Mouse (Mus musculus) embryonic facial prominence, embryonic 11.5 days (tissue): ENCODE results near the gene Spdef. TPM values are rescaled to one million over a fixed set of nuclear protein-coding genes. Genes with fewer than 3 reads are reported as not detected.

Experiments
- ATAC-seq: fragments of 200-750 bp; cut with Nextera tagmentation; replicated peaks from 2 replicates; pipeline ENCODE4 v1.8.0; 2017; ENCODE audit warnings: low read depth; ENCODE audit not compliant: insufficient number of reproducible peaks, low FRiP score, low TSS enrichment
- DNase-seq: peaks from one replicate; pipeline ENCODE4 v3.0.0-alpha.2; 2015; ENCODE audit warnings: low spot score
- H3K27ac ChIP-seq: fragments of 300-500 bp; sonication (generic); replicated peaks from 2 replicates; pipeline ENCODE4 v1.5.1; 2014; ENCODE audit warnings: mild to moderate bottlenecking, low read depth, low read length, control low read depth
- H3K27me3 ChIP-seq: fragments of 300-500 bp; sonication (generic); 2 replicates; pipeline ENCODE4 v1.6.1; 2014; ENCODE audit warnings: mild to moderate bottlenecking, low read length, moderate library complexity, mixed read lengths; ENCODE audit not compliant: control insufficient read depth, insufficient read depth
- H3K36me3 ChIP-seq: fragments of 300-500 bp; sonication (generic); replicated peaks from 2 replicates; pipeline ENCODE4 v1.6.1; 2014; ENCODE audit warnings: low read depth, mild to moderate bottlenecking, low read length, moderate library complexity, mixed read lengths; ENCODE audit not compliant: control insufficient read depth, insufficient read depth
- H3K4me1 ChIP-seq: fragments of 300-500 bp; sonication (generic); 2 replicates; pipeline ENCODE4 v1.6.1; 2014; ENCODE audit warnings: low read length, mixed read lengths; ENCODE audit not compliant: control insufficient read depth, insufficient read depth
- H3K4me2 ChIP-seq: fragments of 300-500 bp; sonication (generic); 2 replicates; pipeline ENCODE4 v1.6.1; 2014; ENCODE audit warnings: low read depth, mild to moderate bottlenecking, control low read depth, low read length, moderate library complexity
- H3K4me3 ChIP-seq: fragments of 300-500 bp; sonication (generic); 2 replicates; pipeline ENCODE4 v1.5.1; 2014; ENCODE audit warnings: low read depth, low read length, control low read depth
- H3K9ac ChIP-seq: fragments of 300-500 bp; sonication (generic); replicated peaks from 2 replicates; pipeline ENCODE4 v1.6.1; 2014; ENCODE audit warnings: mild to moderate bottlenecking, control low read depth, low read length
- H3K9me3 ChIP-seq: fragments of 300-500 bp; sonication (generic); replicated peaks from 2 replicates; pipeline ENCODE4 v1.6.1; 2016; ENCODE audit warnings: mild to moderate bottlenecking, low read length, inconsistent platforms, mixed read lengths; ENCODE audit not compliant: control insufficient read depth
- WGBS: fragments of 180-500 bp; shearing (Covaris S2); extraction: QIAGEN DNeasy Blood & Tissue Kit; methylation state at CpG from one replicate; pipeline ENCODE4 v1.1.7; 2014; 5-methylcytosine and 5-hydroxymethylcytosine counted together
- polyA plus RNA-seq: library from polyadenylated mRNA; unstranded; fragments of >200 nt; fragmentation: Nextera tagmentation; extraction: Ambion mirVana; gene quantifications from 2 replicates; pipeline ENCODE4 v1.2.1, GENCODE M21; 2014

Spdef gene
- polyA plus RNA-seq, 1 experiment from 2014 or later = not detected

DNA sequence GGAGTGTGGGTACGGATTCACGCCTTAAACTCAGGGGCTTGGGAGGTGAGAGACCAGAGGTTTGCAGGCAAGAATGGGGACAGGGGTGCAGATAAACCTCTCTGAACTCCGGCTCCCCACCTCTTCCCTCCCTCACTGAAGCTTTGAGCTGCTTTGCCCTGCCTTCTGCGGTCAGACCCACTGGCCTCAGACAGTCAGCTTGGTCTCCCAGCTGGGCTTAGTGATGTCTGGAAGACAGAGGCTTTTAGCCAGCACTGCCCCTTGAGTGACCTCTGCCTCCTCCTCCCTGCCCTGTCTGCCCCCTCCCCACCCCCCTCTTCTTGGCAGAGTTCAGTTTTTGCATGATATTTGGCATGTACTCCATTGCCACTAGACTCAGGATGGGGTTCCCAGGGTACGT is 42.4 kb downstream of the Spdef start:
- ATAC-seq (no peak), DNase-seq (no peak)
- H3K4me2 ChIP-seq = no peak overlapping the region
- H3K27ac ChIP-seq = no peak overlapping the region
- H3K9ac ChIP-seq = no peak overlapping the region
- 42% methylated on average over 5 of the region's 5 CpGs for WGBS
- no peak overlapping the region for H3K4me3 ChIP-seq
- no peaks in the 10 kb centered on the region for H3K9me3 ChIP-seq
- no peaks in the 10 kb centered on the region for H3K36me3 ChIP-seq
- H3K27me3 ChIP-seq = peaks cover 13% of the 10 kb centered on the region
- H3K4me1 ChIP-seq = peaks cover 8% of the 10 kb centered on the region

- Histone ChIP-seq H3K4me2 (peak overlapping the region; percentile 94), H3K36me3 (no peaks in the 10 kb centered on the region), H3K27ac (no peak overlapping the region), H3K9ac (peak overlapping the region; percentile 50), H3K9me3 (no peaks in the 10 kb centered on the region), H3K4me1 (peaks cover 8% of the 10 kb centered on the region), H3K27me3 (peaks cover 13% of the 10 kb centered on the region), H3K4me3 (peak overlapping the region; percentile 46)
- DNase-seq = no peak
- WGBS = 4% methylated on average over 11 of the region's 11 CpGs
- ATAC-seq = no peak
Observed at GRCm38 (mm10) chr17:27685550-27685913, 43.2 kb downstream of the Spdef start.

DNA sequence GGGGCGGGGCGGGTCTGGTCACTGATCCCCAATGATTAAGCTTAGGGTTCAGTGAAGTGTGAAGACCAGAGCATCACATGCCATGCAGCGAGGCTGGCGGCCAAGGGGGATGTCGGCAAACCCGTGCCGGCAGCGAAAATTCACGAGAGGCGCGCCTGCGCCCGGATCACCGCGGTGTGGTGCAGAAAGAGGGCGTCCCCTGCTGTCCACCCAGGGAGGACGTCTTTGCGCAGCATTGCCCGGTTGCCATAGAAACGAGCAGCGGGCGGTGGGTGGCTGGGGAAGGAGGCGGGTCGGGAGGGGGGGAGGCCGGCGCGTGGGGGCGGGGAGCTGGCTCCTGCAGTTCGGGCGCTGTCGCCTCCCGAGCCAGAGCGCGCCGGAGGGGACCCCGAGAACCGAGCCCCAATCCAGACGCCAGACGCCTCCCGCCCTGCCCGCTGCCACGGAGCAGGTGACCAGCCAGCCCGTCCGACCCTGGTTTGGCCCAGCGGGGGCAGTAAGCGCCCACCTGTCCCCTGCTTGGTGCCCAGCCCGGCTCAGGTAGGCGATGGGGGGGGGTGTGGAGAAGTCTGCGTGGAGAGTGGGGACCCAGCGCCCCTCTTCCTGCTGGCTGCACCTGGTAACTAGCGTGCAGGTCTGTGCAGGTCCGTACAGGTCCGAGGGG is 43.7 kb downstream of the Spdef start:
- Histone ChIP-seq H3K27ac (no peak overlapping the region), H3K4me1 (peaks cover 8% of the 10 kb centered on the region), H3K27me3 (peaks cover 13% of the 10 kb centered on the region), H3K9ac (peak overlapping the region; percentile 50), H3K9me3 (no peaks in the 10 kb centered on the region), H3K36me3 (no peaks in the 10 kb centered on the region), H3K4me2 (peak overlapping the region; percentile 94), H3K4me3 (peak overlapping the region; percentile 46)
- ATAC-seq = peak; percentile 58; the same call in 1 of the 2 replicates
- peak; percentile 83 for DNase-seq
- WGBS = 1% methylated on average over 45 of the region's 53 CpGs

GRCm38 (mm10) chr17:27678924-27679813 is 49.6 kb downstream of the Spdef start:
- ATAC-seq (peak; percentile 20; the same call in 1 of the 2 replicates), DNase-seq (no peak)
- no peaks in the 10 kb centered on the region for H3K36me3 ChIP-seq
- H3K27me3 ChIP-seq = no peaks in the 10 kb centered on the region
- no peak overlapping the region for H3K27ac ChIP-seq
- no peaks in the 10 kb centered on the region for H3K9me3 ChIP-seq
- no peak overlapping the region for H3K4me3 ChIP-seq
- H3K4me2 ChIP-seq = no peak overlapping the region
- no peak overlapping the region for H3K9ac ChIP-seq
- H3K4me1 ChIP-seq = no peaks in the 10 kb centered on the region
- WGBS = 43% methylated on average over 11 of the region's 11 CpGs

- no peak for ATAC-seq
- H3K4me3 ChIP-seq = no peak overlapping the region
- H3K27me3 ChIP-seq = no peaks in the 10 kb centered on the region
- no peaks in the 10 kb centered on the region for H3K36me3 ChIP-seq
- no peaks in the 10 kb centered on the region for H3K9me3 ChIP-seq
- no peaks in the 10 kb centered on the region for H3K4me1 ChIP-seq
- no peak overlapping the region for H3K4me2 ChIP-seq
- DNase-seq = no peak
- 78% methylated on average over 5 of the region's 5 CpGs for WGBS
- no peak overlapping the region for H3K27ac ChIP-seq
- H3K9ac ChIP-seq = no peak overlapping the region
Observed at GRCm38 (mm10) chr17:27677756-27678155, 51.0 kb downstream of the Spdef start.

DNA sequence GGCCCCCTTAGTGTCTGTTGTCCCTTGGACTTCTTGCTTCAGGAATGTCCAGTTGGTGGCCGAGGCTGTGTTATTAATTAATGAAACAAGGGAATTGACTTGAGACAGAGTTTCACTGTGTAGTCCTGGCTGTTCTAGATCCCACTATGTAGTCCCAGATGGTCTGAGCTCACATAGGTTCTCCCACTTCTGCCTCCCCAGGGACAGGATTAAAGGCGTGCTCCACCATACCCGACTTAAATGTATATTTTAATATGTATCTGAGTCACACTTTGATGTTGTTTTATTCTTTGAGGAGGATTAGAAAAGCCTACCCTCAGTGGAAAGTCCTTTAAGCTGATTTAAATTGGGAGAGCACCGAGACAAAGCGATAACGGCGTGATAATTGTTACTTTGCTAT is 52.5 kb downstream of the Spdef start:
- Histone ChIP-seq H3K4me2 (no peak overlapping the region), H3K4me3 (no peak overlapping the region), H3K27me3 (no peaks in the 10 kb centered on the region), H3K9ac (no peak overlapping the region), H3K9me3 (no peaks in the 10 kb centered on the region), H3K36me3 (no peaks in the 10 kb centered on the region), H3K27ac (no peak overlapping the region), H3K4me1 (no peaks in the 10 kb centered on the region)
- ATAC-seq (no peak), DNase-seq (no peak)
- 74% methylated on average over 7 of the region's 7 CpGs for WGBS

DNA sequence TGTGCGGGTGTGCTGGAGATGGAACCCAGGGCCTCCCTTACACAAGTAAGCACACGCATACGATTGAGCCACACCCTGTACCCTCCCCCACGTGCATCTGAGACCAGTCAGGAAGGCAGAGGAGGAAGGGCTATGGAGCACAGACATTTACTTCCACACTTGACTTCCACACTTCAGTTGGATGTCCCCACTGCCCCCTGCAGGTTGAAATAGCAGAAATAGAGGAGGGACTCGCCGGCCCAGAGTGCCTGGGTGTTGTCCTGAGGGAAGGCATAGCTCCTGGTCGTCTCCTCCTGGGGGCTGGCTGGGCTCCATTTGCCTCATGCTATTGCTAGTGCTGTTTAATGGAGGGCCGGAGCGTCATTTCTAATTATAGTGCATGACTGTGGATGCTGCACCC is 53.3 kb downstream of the Spdef start:
- no peak for ATAC-seq
- 67% methylated on average over 9 of the region's 9 CpGs for WGBS

DNA sequence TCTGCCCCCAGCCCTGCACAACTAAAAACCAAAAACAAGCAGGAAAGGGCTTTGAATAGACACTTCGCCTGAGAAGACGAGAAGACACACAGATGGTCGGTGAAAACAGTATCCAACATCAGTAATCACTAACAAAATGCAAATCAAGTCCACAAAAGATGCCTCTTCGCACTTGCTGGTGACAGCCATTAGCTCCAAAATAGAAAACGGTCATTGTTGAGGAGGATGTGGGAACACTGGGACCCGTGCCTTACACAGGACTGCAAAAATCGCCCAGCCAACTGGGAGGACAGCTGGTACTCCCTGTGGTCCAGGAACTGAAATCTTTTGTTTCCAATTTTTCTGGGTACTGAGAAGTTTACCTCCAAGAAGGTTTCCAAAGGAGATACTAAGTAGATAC is 54.8 kb downstream of the Spdef start:
- Histone ChIP-seq H3K4me2 (no peak overlapping the region), H3K9ac (no peak overlapping the region), H3K9me3 (no peaks in the 10 kb centered on the region), H3K27me3 (no peaks in the 10 kb centered on the region), H3K36me3 (no peaks in the 10 kb centered on the region), H3K4me1 (no peaks in the 10 kb centered on the region), H3K4me3 (no peak overlapping the region), H3K27ac (no peak overlapping the region)
- WGBS = 86% methylated on average over 7 of the region's 7 CpGs
- DNase-seq (no peak), ATAC-seq (no peak)

More for the DNA sequence above, 53.3 kb downstream of the Spdef start:
- no peak overlapping the region for H3K9ac ChIP-seq
- DNase-seq = no peak
- no peak overlapping the region for H3K27ac ChIP-seq
- no peaks in the 10 kb centered on the region for H3K27me3 ChIP-seq
- H3K4me3 ChIP-seq = no peak overlapping the region
- H3K36me3 ChIP-seq = no peaks in the 10 kb centered on the region
- no peaks in the 10 kb centered on the region for H3K4me1 ChIP-seq
- H3K4me2 ChIP-seq = no peak overlapping the region
- H3K9me3 ChIP-seq = no peaks in the 10 kb centered on the region
